Mouse (Mus musculus): Measurements from ENCODE around the gene Sugt1. TPM values are rescaled to one million over a fixed set of nuclear protein-coding genes. Genes with fewer than 3 reads are reported as not detected.

Sugt1 gene
- polyA plus RNA-seq, 2 experiments, result 55.4 to 122 TPM

DNA sequence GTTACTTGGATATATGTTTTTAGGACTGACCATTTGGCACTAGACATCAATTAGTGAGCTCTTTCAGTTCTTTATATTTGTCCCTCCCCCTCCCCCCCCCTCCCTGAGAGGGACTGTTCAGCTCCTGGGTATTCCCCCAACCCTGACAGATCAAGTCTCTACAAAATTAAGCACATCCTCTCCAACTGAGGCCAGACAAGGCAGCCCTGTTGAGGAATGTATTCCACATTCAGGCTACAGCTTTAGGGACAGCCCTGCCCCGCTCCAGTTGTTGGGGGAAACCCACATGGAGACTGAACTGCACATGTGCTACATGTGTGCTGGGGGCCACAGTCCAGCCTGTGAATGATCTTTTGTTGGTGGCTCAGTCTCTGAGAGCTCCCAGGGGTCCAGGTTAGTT is 34.6 kb upstream of the Sugt1 start:
- no peaks in the 10 kb centered on the region for H3K36me3 ChIP-seq (ENCODE audit: control insufficient read depth, insufficient read depth, low read length)
- 91% methylated on average over 1 of the region's 1 CpGs for WGBS
- no peak for ATAC-seq (ENCODE audit: low FRiP score, low read depth)

GRCm38 (mm10) chr14:79557796-79558195 is 29.7 kb upstream of the Sugt1 start:
- DNase-seq (ENCODE audit: low spot score), result no peak
- no peak for TF ChIP-seq POLR2A (IDR thresholded peaks at IDR 0.05; ENCODE audit: borderline replicate concordance, extremely low read depth, insufficient read depth, insufficient read length)
- WGBS, result 89% methylated on average over 1 of the region's 1 CpGs

More for the DNA sequence above, 34.6 kb upstream of the Sugt1 start:
- H3K9ac ChIP-seq (ENCODE audit: low read depth, low read length, severe bottlenecking), result no peak overlapping the region
- H3K4me1 ChIP-seq (ENCODE audit: control insufficient read depth, insufficient read depth, low read length), result no peaks in the 10 kb centered on the region
- no peaks in the 10 kb centered on the region for H3K9me3 ChIP-seq (ENCODE audit: control insufficient read depth, low read length)
- TF ChIP-seq POLR2A (IDR thresholded peaks at IDR 0.05; ENCODE audit: borderline replicate concordance, extremely low read depth, insufficient read depth, insufficient read length), result no peak
- no peak overlapping the region for H3K4me3 ChIP-seq (replicated peaks; ENCODE audit: low read length)
- H3K4me2 ChIP-seq (replicated peaks; ENCODE audit: low read depth, low read length, severe bottlenecking), result no peak overlapping the region
- DNase-seq (ENCODE audit: low spot score), result no peak
- no peak overlapping the region for H3K27ac ChIP-seq (replicated peaks; ENCODE audit: low read depth, low read length)
- no peaks in the 10 kb centered on the region for H3K27me3 ChIP-seq (ENCODE audit: control insufficient read depth, insufficient read depth, low read length)

GRCm38 (mm10) chr14:79562745-79563144 is 24.7 kb upstream of the Sugt1 start:
- no peak overlapping the region for H3K27ac ChIP-seq (replicated peaks; ENCODE audit: low read depth, low read length)

More at GRCm38 (mm10) chr14:79557796-79558195, 29.7 kb upstream of the Sugt1 start:
- Histone ChIP-seq H3K4me3 (replicated peaks; ENCODE audit: low read length) (no peak overlapping the region), H3K9ac (ENCODE audit: low read depth, low read length, severe bottlenecking) (no peak overlapping the region), H3K9me3 (ENCODE audit: control insufficient read depth, low read length) (no peaks in the 10 kb centered on the region), H3K4me2 (replicated peaks; ENCODE audit: low read depth, low read length, severe bottlenecking) (no peak overlapping the region), H3K27ac (replicated peaks; ENCODE audit: low read depth, low read length) (no peak overlapping the region), H3K4me1 (ENCODE audit: control insufficient read depth, insufficient read depth, low read length) (no peaks in the 10 kb centered on the region), H3K36me3 (ENCODE audit: control insufficient read depth, insufficient read depth, low read length) (peaks cover 6% of the 10 kb centered on the region; the same call in 1 of the 2 replicates), H3K27me3 (ENCODE audit: control insufficient read depth, insufficient read depth, low read length) (no peaks in the 10 kb centered on the region)
- ATAC-seq (ENCODE audit: low FRiP score, low read depth), result no peak

DNA sequence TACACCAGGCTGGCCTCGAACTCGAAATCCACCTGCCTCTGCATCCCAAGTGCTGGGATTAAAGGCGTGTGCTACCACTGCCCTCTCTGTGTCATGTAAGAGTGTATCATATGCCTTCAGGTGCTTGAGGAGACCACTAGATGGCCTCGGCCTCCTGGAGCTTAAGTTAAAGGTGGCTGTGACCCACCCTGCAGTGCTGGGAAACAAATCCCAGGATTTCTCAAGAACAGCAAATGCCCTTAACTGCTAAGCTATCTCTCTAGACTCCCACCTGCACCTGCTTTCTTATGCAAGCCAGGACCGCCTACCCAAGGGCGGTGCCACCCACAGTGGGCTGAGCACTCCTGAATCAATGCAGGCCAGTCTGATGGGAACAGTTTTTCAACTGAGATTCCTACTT is 22.7 kb upstream of the Sugt1 start:
- H3K27me3 ChIP-seq (ENCODE audit: control insufficient read depth, insufficient read depth, low read length), result no peaks in the 10 kb centered on the region
- H3K4me2 ChIP-seq (replicated peaks; ENCODE audit: low read depth, low read length, severe bottlenecking), result no peak overlapping the region
- H3K4me1 ChIP-seq (ENCODE audit: control insufficient read depth, insufficient read depth, low read length), result no peaks in the 10 kb centered on the region
- DNase-seq (ENCODE audit: low spot score) (no peak), ATAC-seq (ENCODE audit: low FRiP score, low read depth) (no peak)
- no peak overlapping the region for H3K27ac ChIP-seq (replicated peaks; ENCODE audit: low read depth, low read length)
- no peak overlapping the region for H3K9ac ChIP-seq (ENCODE audit: low read depth, low read length, severe bottlenecking)
- no peak for TF ChIP-seq POLR2A (IDR thresholded peaks at IDR 0.05; ENCODE audit: borderline replicate concordance, extremely low read depth, insufficient read depth, insufficient read length)
- H3K9me3 ChIP-seq (ENCODE audit: control insufficient read depth, low read length), result no peaks in the 10 kb centered on the region
- peaks cover 26% of the 10 kb centered on the region; the same call in 1 of the 2 replicates for H3K36me3 ChIP-seq (ENCODE audit: control insufficient read depth, insufficient read depth, low read length)
- WGBS, result 65% methylated on average over 6 of the region's 6 CpGs
- no peak overlapping the region for H3K4me3 ChIP-seq (replicated peaks; ENCODE audit: low read length)

More at GRCm38 (mm10) chr14:79562745-79563144, 24.7 kb upstream of the Sugt1 start:
- WGBS, result 22% methylated on average over 5 of the region's 5 CpGs
- peak; percentile 67 for DNase-seq (ENCODE audit: low spot score)
- peaks cover 17% of the 10 kb centered on the region; the same call in 1 of the 2 replicates for H3K36me3 ChIP-seq (ENCODE audit: control insufficient read depth, insufficient read depth, low read length)
- no peak for ATAC-seq (ENCODE audit: low FRiP score, low read depth)
- H3K4me3 ChIP-seq (replicated peaks; ENCODE audit: low read length), result no peak overlapping the region
- H3K9ac ChIP-seq (ENCODE audit: low read depth, low read length, severe bottlenecking), result no peak overlapping the region
- no peaks in the 10 kb centered on the region for H3K9me3 ChIP-seq (ENCODE audit: control insufficient read depth, low read length)
- no peaks in the 10 kb centered on the region for H3K27me3 ChIP-seq (ENCODE audit: control insufficient read depth, insufficient read depth, low read length)
- H3K4me2 ChIP-seq (replicated peaks; ENCODE audit: low read depth, low read length, severe bottlenecking), result no peak overlapping the region
- no peaks in the 10 kb centered on the region for H3K4me1 ChIP-seq (ENCODE audit: control insufficient read depth, insufficient read depth, low read length)
- TF ChIP-seq POLR2A (IDR thresholded peaks at IDR 0.05; ENCODE audit: borderline replicate concordance, extremely low read depth, insufficient read depth, insufficient read length), result no peak

GRCm38 (mm10) chr14:79573482-79574191 is 13.9 kb upstream of the Sugt1 start:
- Histone ChIP-seq H3K27me3 (ENCODE audit: control insufficient read depth, insufficient read depth, low read length) (no peaks in the 10 kb centered on the region), H3K4me1 (ENCODE audit: control insufficient read depth, insufficient read depth, low read length) (no peaks in the 10 kb centered on the region), H3K36me3 (ENCODE audit: control insufficient read depth, insufficient read depth, low read length) (peaks cover 15% of the 10 kb centered on the region), H3K9me3 (ENCODE audit: control insufficient read depth, low read length) (no peaks in the 10 kb centered on the region), H3K9ac (ENCODE audit: low read depth, low read length, severe bottlenecking) (no peak overlapping the region), H3K4me3 (replicated peaks; ENCODE audit: low read length) (no peak overlapping the region), H3K4me2 (replicated peaks; ENCODE audit: low read depth, low read length, severe bottlenecking) (no peak overlapping the region), H3K27ac (replicated peaks; ENCODE audit: low read depth, low read length) (no peak overlapping the region)
- no peak for TF ChIP-seq POLR2A (IDR thresholded peaks at IDR 0.05; ENCODE audit: borderline replicate concordance, extremely low read depth, insufficient read depth, insufficient read length)
- WGBS, result 92% methylated on average over 13 of the region's 13 CpGs
- DNase-seq (ENCODE audit: low spot score) (no peak), ATAC-seq (ENCODE audit: low FRiP score, low read depth) (no peak)

Data from limb, embryonic 14.5 days (tissue).